Mouse (Mus musculus) lung, postnatal 0 days (tissue): ENCODE results near the gene C1qtnf4.
A peak's percentile ranks its signal among the peaks of the same experiment; 100 is the strongest.

ENCODE experiments used
- CTCF ChIP-seq: IDR thresholded peaks from 2 replicates; pipeline ENCODE4 v1.5.1; 2016; ENCODE audit warnings: antibody characterized with exemption, mild to moderate bottlenecking
- EP300 ChIP-seq: IDR thresholded peaks from 2 replicates; pipeline ENCODE4 v1.6.1; 2016; ENCODE audit warnings: antibody characterized with exemption, mild to moderate bottlenecking, control low read depth

DNA sequence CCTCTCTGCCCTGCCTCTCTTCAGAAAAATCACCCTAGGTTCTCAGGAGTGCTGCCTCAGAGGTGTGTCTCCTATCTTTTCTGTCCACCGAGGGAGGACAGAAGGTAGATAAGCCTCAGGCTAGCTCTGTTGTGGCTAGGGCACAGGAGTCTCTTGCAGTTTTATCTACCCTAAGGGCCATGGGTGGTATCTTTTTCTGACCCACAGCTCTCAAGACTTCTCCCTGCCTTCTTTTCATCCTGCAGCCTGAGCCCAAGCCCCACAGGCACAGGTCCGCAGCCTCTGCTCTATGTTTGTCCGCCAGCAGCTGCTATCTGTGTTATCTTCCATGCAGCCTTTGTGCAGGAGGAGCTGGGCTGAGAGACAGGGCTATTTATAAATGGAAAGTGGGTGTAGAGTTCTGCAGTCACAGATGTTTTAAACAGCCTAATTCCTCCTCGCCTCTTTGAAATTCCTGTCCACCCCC is 15.5 kb upstream of the C1qtnf4 start:
- TF ChIP-seq CTCF (no peak), EP300 (peak; percentile 28; the same call in 1 of the 2 replicates)
